Mouse (Mus musculus) liver, postnatal 0 days (tissue): ENCODE measurements around the gene Esyt2.

Source experiments
- CTCF ChIP-seq: sonication (generic); IDR thresholded peaks from 2 replicates; pipeline ENCODE4 v1.5.1; 2016; ENCODE audit warnings: antibody characterized with exemption, low read depth
- EP300 ChIP-seq: IDR thresholded peaks from 2 replicates; pipeline ENCODE4 v1.6.1; 2016; ENCODE audit warnings: antibody characterized with exemption, low read depth, mild to moderate bottlenecking

DNA sequence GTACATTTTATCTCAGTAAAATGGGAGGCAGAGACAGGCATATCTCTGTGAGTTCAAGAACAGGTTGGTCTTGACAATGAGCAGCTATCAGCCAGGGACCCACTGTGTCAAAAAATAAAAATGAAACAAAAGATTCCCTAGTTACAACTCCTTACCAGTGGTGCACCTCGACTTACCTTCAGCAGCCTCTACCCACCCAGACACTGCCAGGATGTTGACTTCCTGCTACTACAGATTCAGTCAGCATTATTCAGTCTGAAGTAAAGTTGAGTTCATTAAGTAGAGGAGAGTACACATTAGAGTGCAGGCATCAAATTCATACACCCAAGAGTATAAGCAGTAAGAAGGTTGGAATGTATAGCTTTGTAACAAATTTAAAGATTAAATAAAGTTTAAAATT, 32.8 kb downstream of the Esyt2 start:
- TF ChIP-seq CTCF (no peak), EP300 (no peak)
